Mouse (Mus musculus) intestine, embryonic 14.5 days (tissue): ENCODE measurements around the gene Cnnm4. TPM values are rescaled to one million over a fixed set of nuclear protein-coding genes. Genes with fewer than 3 reads are reported as not detected.

Source experiments
- ATAC-seq: fragments of 200-750 bp; cut with Nextera tagmentation; replicated peaks from 2 replicates; pipeline ENCODE4 v1.8.0; 2017; ENCODE audit warnings: low read depth, moderate number of reproducible peaks, moderate TSS enrichment, moderate library complexity; ENCODE audit not compliant: low FRiP score, low TSS enrichment
- DNase-seq: peaks from one replicate; pipeline ENCODE4 v3.0.0-alpha.2; 2018; ENCODE audit warnings: low spot score
- H3K27ac ChIP-seq: fragments of 300-500 bp; sonication (generic); 2 replicates; pipeline ENCODE4 v1.5.1; 2014; ENCODE audit warnings: low read depth, mild to moderate bottlenecking, control low read depth
- H3K27me3 ChIP-seq: fragments of 300-500 bp; sonication (generic); replicated peaks from 2 replicates; pipeline ENCODE4 v1.6.1; 2014; ENCODE audit warnings: low read length, control low read depth; ENCODE audit not compliant: control insufficient read depth, insufficient read depth
- H3K36me3 ChIP-seq: fragments of 300-500 bp; sonication (generic); 2 replicates; pipeline ENCODE4 v1.6.1; 2014; ENCODE audit warnings: low read length, control low read depth; ENCODE audit not compliant: control insufficient read depth, insufficient read depth
- H3K4me1 ChIP-seq: fragments of 300-500 bp; sonication (generic); replicated peaks from 2 replicates; pipeline ENCODE4 v1.6.1; 2014; ENCODE audit warnings: low read length, control low read depth, mixed read lengths; ENCODE audit not compliant: control insufficient read depth, insufficient read depth
- H3K4me2 ChIP-seq: fragments of 300-500 bp; sonication (generic); 2 replicates; pipeline ENCODE4 v1.6.1; 2014; ENCODE audit warnings: low read length
- H3K4me3 ChIP-seq: fragments of 300-500 bp; sonication (generic); 2 replicates; pipeline ENCODE4 v1.5.1; 2014; ENCODE audit warnings: low read depth, low read length, control low read depth, mixed read lengths
- H3K9ac ChIP-seq: fragments of 300-500 bp; sonication (generic); 2 replicates; pipeline ENCODE4 v1.6.1; 2014; ENCODE audit warnings: mild to moderate bottlenecking, low read length
- H3K9me3 ChIP-seq: fragments of 300-500 bp; sonication (generic); 2 replicates; pipeline ENCODE4 v1.6.1; 2016; ENCODE audit warnings: low read length, control low read depth; ENCODE audit not compliant: control insufficient read depth
- WGBS: fragments of 180-500 bp; shearing (Covaris S2); extraction: QIAGEN DNeasy Blood & Tissue Kit; methylation state at CpG from one replicate; pipeline ENCODE4 v1.1.7; 2014; 5-methylcytosine and 5-hydroxymethylcytosine counted together
- polyA plus RNA-seq: library from polyadenylated mRNA; unstranded; fragments of >200 nt; fragmentation: Nextera tagmentation; extraction: Ambion mirVana; gene quantifications from 2 replicates; pipeline ENCODE4 v1.2.1, GENCODE M21; 2014

The Cnnm4 gene
- polyA plus RNA-seq, 1 experiment from 2014 or later: 30.2 TPM

- H3K9me3 ChIP-seq: no peaks in the 10 kb centered on the region
- no peak for DNase-seq
- H3K27ac ChIP-seq: no peak overlapping the region
- WGBS: 67% methylated on average over 19 of the region's 19 CpGs
- no peaks in the 10 kb centered on the region for H3K27me3 ChIP-seq
- peaks cover 41% of the 10 kb centered on the region for H3K36me3 ChIP-seq
- peak overlapping the region; percentile 60 for H3K9ac ChIP-seq
- H3K4me2 ChIP-seq: peak overlapping the region; percentile 75
- peaks cover 27% of the 10 kb centered on the region for H3K4me1 ChIP-seq
- no peak for ATAC-seq
- peak overlapping the region; percentile 73 for H3K4me3 ChIP-seq
These were observed 74.6 kb downstream of the Cnnm4 start for GRCm38 (mm10) chr1:36545845-36546600.

GRCm38 (mm10) chr1:36546888-36547471 is 75.6 kb downstream of the Cnnm4 start, which contains the start of gene Ankrd39:
Gene Ankrd39 (minus strand): TSS chr1:36547445.
- Histone ChIP-seq H3K9me3 (no peaks in the 10 kb centered on the region), H3K36me3 (peaks cover 41% of the 10 kb centered on the region), H3K4me3 (peak within 1 kb of the TSS; percentile 73), H3K4me2 (peak within 1 kb of the TSS; percentile 75), H3K27ac (peak within 1 kb of the TSS; percentile 60), H3K27me3 (no peaks in the 10 kb centered on the region), H3K9ac (peak within 1 kb of the TSS; percentile 60), H3K4me1 (peaks cover 27% of the 10 kb centered on the region)
- DNase-seq (peak; percentile 91), ATAC-seq (peak; percentile 96)
- WGBS: under 1% methylated on average over 43 of the region's 43 CpGs

- DNase-seq: no peak
- Histone ChIP-seq H3K27ac (peak overlapping the region; percentile 60), H3K4me2 (no peak overlapping the region), H3K4me1 (peaks cover 27% of the 10 kb centered on the region), H3K4me3 (no peak overlapping the region), H3K27me3 (no peaks in the 10 kb centered on the region), H3K9me3 (no peaks in the 10 kb centered on the region), H3K36me3 (peaks cover 45% of the 10 kb centered on the region), H3K9ac (no peak overlapping the region)
- no peak for ATAC-seq
- WGBS: 42% methylated on average over 9 of the region's 9 CpGs
These were observed 76.7 kb downstream of the Cnnm4 start for GRCm38 (mm10) chr1:36547981-36548598.

GRCm38 (mm10) chr1:36548771-36549170 is 77.4 kb downstream of the Cnnm4 start:
- H3K9ac ChIP-seq: no peak overlapping the region
- H3K9me3 ChIP-seq: no peaks in the 10 kb centered on the region
- H3K27ac ChIP-seq: no peak overlapping the region
- ATAC-seq (no peak), DNase-seq (no peak)
- no peak overlapping the region for H3K4me2 ChIP-seq
- peaks cover 27% of the 10 kb centered on the region for H3K4me1 ChIP-seq
- H3K36me3 ChIP-seq: peaks cover 52% of the 10 kb centered on the region
- H3K27me3 ChIP-seq: no peaks in the 10 kb centered on the region
- H3K4me3 ChIP-seq: no peak overlapping the region
- 47% methylated on average over 8 of the region's 8 CpGs for WGBS

- Histone ChIP-seq H3K4me2 (no peak overlapping the region), H3K9me3 (no peaks in the 10 kb centered on the region), H3K9ac (no peak overlapping the region), H3K27ac (no peak overlapping the region), H3K4me3 (no peak overlapping the region), H3K27me3 (no peaks in the 10 kb centered on the region), H3K4me1 (peaks cover 33% of the 10 kb centered on the region), H3K36me3 (peaks cover 59% of the 10 kb centered on the region)
- WGBS: 73% methylated on average over 18 of the region's 18 CpGs
- ATAC-seq (no peak), DNase-seq (no peak)
These were observed 78.1 kb downstream of the Cnnm4 start for GRCm38 (mm10) chr1:36549491-36549890.

- DNase-seq (no peak), ATAC-seq (no peak)
- no peaks in the 10 kb centered on the region for H3K27me3 ChIP-seq
- H3K27ac ChIP-seq: no peak overlapping the region
- H3K4me2 ChIP-seq: no peak overlapping the region
- peaks cover 41% of the 10 kb centered on the region for H3K4me1 ChIP-seq
- no peak overlapping the region for H3K9ac ChIP-seq
- H3K36me3 ChIP-seq: peaks cover 67% of the 10 kb centered on the region
- no peaks in the 10 kb centered on the region for H3K9me3 ChIP-seq
- 80% methylated on average over 20 of the region's 20 CpGs for WGBS
- H3K4me3 ChIP-seq: no peak overlapping the region
These were observed 78.8 kb downstream of the Cnnm4 start for GRCm38 (mm10) chr1:36550075-36550863.

GRCm38 (mm10) chr1:36551904-36552303 is 80.5 kb downstream of the Cnnm4 start:
- WGBS: 89% methylated on average over 17 of the region's 17 CpGs
- ATAC-seq: no peak
- no peak for DNase-seq
- H3K4me1 ChIP-seq: peaks cover 41% of the 10 kb centered on the region
- H3K9me3 ChIP-seq: no peaks in the 10 kb centered on the region
- no peaks in the 10 kb centered on the region for H3K27me3 ChIP-seq
- H3K27ac ChIP-seq: no peak overlapping the region
- no peak overlapping the region for H3K9ac ChIP-seq
- H3K4me2 ChIP-seq: no peak overlapping the region
- peaks cover 69% of the 10 kb centered on the region for H3K36me3 ChIP-seq
- no peak overlapping the region for H3K4me3 ChIP-seq

GRCm38 (mm10) chr1:36552506-36552905 is 81.1 kb downstream of the Cnnm4 start:
- peaks cover 69% of the 10 kb centered on the region for H3K36me3 ChIP-seq
- H3K4me1 ChIP-seq: peaks cover 38% of the 10 kb centered on the region
- no peak overlapping the region for H3K4me3 ChIP-seq
- no peaks in the 10 kb centered on the region for H3K27me3 ChIP-seq
- no peak overlapping the region for H3K9ac ChIP-seq
- H3K9me3 ChIP-seq: no peaks in the 10 kb centered on the region
- ATAC-seq (no peak), DNase-seq (no peak)
- H3K4me2 ChIP-seq: no peak overlapping the region
- H3K27ac ChIP-seq: no peak overlapping the region
- WGBS: 88% methylated on average over 16 of the region's 16 CpGs
